ENCODE assay signal across 8 mouse cellular contexts in genomic region chr5:30815120-30815465, GRCm38 (mm10). TPM values are rescaled to one million over a fixed set of nuclear protein-coding genes. Genes with fewer than 3 reads are reported as not detected.
DNase-seq lines count a peak whose midpoint lies in the region; ATAC-seq lines count a peak whose summit lies in the region.

No protein-coding gene starts in this region.

- peak overlapping the region; percentile 78 for H3K27ac ChIP-seq in neural tube, embryonic 11.5 days (ENCODE audit: low read depth, low read length)
- H3K27ac ChIP-seq in limb, embryonic 11.5 days (replicated peaks; ENCODE audit: low read depth, low read length) = peak overlapping the region; percentile 68; the same call in 1 of the 2 replicates
- H3K27ac ChIP-seq in stomach, embryonic 16.5 days (ENCODE audit: low read length) = no peak overlapping the region

- peaks cover 8% of the 10 kb centered on the region for H3K4me1 ChIP-seq in neural tube, embryonic 11.5 days (ENCODE audit: control insufficient read depth, insufficient read depth, low read length)
- 0 out of 2 replicates have a peak, but pooled peaks cover 10% of the 10 kb centered on the region for H3K4me1 ChIP-seq in limb, embryonic 11.5 days (ENCODE audit: control insufficient read depth, insufficient read depth, low read length)
- peaks cover 14% of the 10 kb centered on the region for H3K4me1 ChIP-seq in stomach, embryonic 16.5 days (ENCODE audit: control insufficient read depth, insufficient read depth, low read length)

- peak overlapping the region; percentile 84 for H3K9ac ChIP-seq in neural tube, embryonic 11.5 days (ENCODE audit: low read length)
- H3K9ac ChIP-seq in limb, embryonic 11.5 days (ENCODE audit: low read length) = peak overlapping the region; percentile 85
- peak overlapping the region; percentile 86 for H3K9ac ChIP-seq in stomach, embryonic 16.5 days (ENCODE audit: low read length)

- DNase-seq in cerebellum, adult 9-10 months = peak; percentile 62
- DNase-seq in cerebellum, adult 18-20 months = no peak
- DNase-seq in neural tube, embryonic 11.5 days (ENCODE audit: low spot score) = no peak
- no peak for DNase-seq in neural tube, embryonic 10.5 days (ENCODE audit: extremely low spot score, low spot score)
- no peak for DNase-seq in limb, embryonic 11.5 days (ENCODE audit: low spot score)
- DNase-seq in layer of hippocampus, postnatal 14 days (ENCODE audit: low spot score in 2 of 2) = no peak

- H3K4me2 ChIP-seq in neural tube, embryonic 11.5 days (ENCODE audit: low read depth) = peak overlapping the region; percentile 75
- peak overlapping the region; percentile 88 for H3K4me2 ChIP-seq in limb, embryonic 11.5 days (ENCODE audit: low read depth, severe bottlenecking)
- peak overlapping the region; percentile 79 for H3K4me2 ChIP-seq in stomach, embryonic 16.5 days (ENCODE audit: low read depth, low read length)

- no peaks in the 10 kb centered on the region for H3K36me3 ChIP-seq in neural tube, embryonic 11.5 days (ENCODE audit: control insufficient read depth, insufficient read depth, low read length)
- no peaks in the 10 kb centered on the region for H3K36me3 ChIP-seq in limb, embryonic 11.5 days (ENCODE audit: control insufficient read depth, insufficient read depth, low read length)
- H3K36me3 ChIP-seq in stomach, embryonic 16.5 days (ENCODE audit: control insufficient read depth, insufficient read depth, low read length) = no peaks in the 10 kb centered on the region

- WGBS in neural tube, embryonic 11.5 days = 3% methylated on average over 7 of the region's 7 CpGs
- WGBS in limb, embryonic 11.5 days = 4% methylated on average over 7 of the region's 7 CpGs
- WGBS in stomach, embryonic 16.5 days = 4% methylated on average over 7 of the region's 7 CpGs

- ATAC-seq in neural tube, embryonic 11.5 days (ENCODE audit: insufficient read depth, low FRiP score, low TSS enrichment) = no peak
- ATAC-seq in limb, embryonic 11.5 days (ENCODE audit: insufficient number of reproducible peaks, low FRiP score, low TSS enrichment, low read depth) = no peak
- no peak for ATAC-seq in stomach, embryonic 16.5 days (ENCODE audit: insufficient read depth, low FRiP score)
- no peak for ATAC-seq in granulocyte monocyte progenitor cell, adult 5-6 weeks (replicated peaks; ENCODE audit: poor library complexity, severe bottlenecking)

- no peaks in the 10 kb centered on the region for H3K9me3 ChIP-seq in neural tube, embryonic 11.5 days (ENCODE audit: control insufficient read depth, low read length)
- no peaks in the 10 kb centered on the region for H3K9me3 ChIP-seq in limb, embryonic 11.5 days (ENCODE audit: control insufficient read depth, low read length)
- H3K9me3 ChIP-seq in stomach, embryonic 16.5 days (replicated peaks; ENCODE audit: control insufficient read depth, low read length) = no peaks in the 10 kb centered on the region

- H3K4me3 ChIP-seq in neural tube, embryonic 11.5 days (ENCODE audit: low read depth, low read length) = peak overlapping the region; percentile 89
- peak overlapping the region; percentile 85 for H3K4me3 ChIP-seq in limb, embryonic 11.5 days (ENCODE audit: low read depth, low read length)
- peak overlapping the region; percentile 82 for H3K4me3 ChIP-seq in stomach, embryonic 16.5 days (replicated peaks; ENCODE audit: low read length)

- no peaks in the 10 kb centered on the region for H3K27me3 ChIP-seq in neural tube, embryonic 11.5 days (ENCODE audit: control insufficient read depth, insufficient read depth, low read length)
- H3K27me3 ChIP-seq in limb, embryonic 11.5 days (ENCODE audit: control insufficient read depth, insufficient read depth, low read length) = no peaks in the 10 kb centered on the region
- no peaks in the 10 kb centered on the region for H3K27me3 ChIP-seq in stomach, embryonic 16.5 days (ENCODE audit: control insufficient read depth, insufficient read depth, low read length)

RNA-seq across cellular contexts. Expression of gene Mapre3, which starts 0.7 kb away (rescaled TPM):
- polyA plus RNA-seq in neural tube, embryonic 11.5 days (2014; fragmentation: Nextera tagmentation; extraction: Ambion mirVana) = 38.7 and 43.7 TPM in 2 replicates
- 16.8 and 18.0 TPM in 2 replicates for polyA plus RNA-seq in limb, embryonic 11.5 days (2014; fragmentation: Nextera tagmentation; extraction: Ambion mirVana)
- polyA plus RNA-seq in stomach, embryonic 16.5 days (2015; fragmentation: Nextera tagmentation; extraction: Ambion mirVana) = 15.1 and 20.0 TPM in 2 replicates
- 100 to 1,000 TPM; 205 to 211 TPM for total RNA-seq in layer of hippocampus, postnatal 14 days (2021)
- not detected in 2 replicates for total RNA-seq in granulocyte monocyte progenitor cell, adult 5-6 weeks (2014; fragmentation: Nextera tagmentation)
- not detected in 2 replicates for total RNA-seq in granulocyte monocyte progenitor cell, adult 5-6 weeks (2017)

RNA-seq across cellular contexts. Expression of gene Tmem214, which starts 52.7 kb away (rescaled TPM):
- 42.1 and 47.3 TPM in 2 replicates for polyA plus RNA-seq in neural tube, embryonic 11.5 days (2014; fragmentation: Nextera tagmentation; extraction: Ambion mirVana)
- polyA plus RNA-seq in limb, embryonic 11.5 days (2014; fragmentation: Nextera tagmentation; extraction: Ambion mirVana) = 49.3 and 50.9 TPM in 2 replicates
- polyA plus RNA-seq in stomach, embryonic 16.5 days (2015; fragmentation: Nextera tagmentation; extraction: Ambion mirVana) = 85.7 and 93.7 TPM in 2 replicates
- total RNA-seq in layer of hippocampus, postnatal 14 days (2021) = 10 to 100 TPM; 62.4 to 69.4 TPM
- total RNA-seq in granulocyte monocyte progenitor cell, adult 5-6 weeks (2014; fragmentation: Nextera tagmentation) = 40.7 and 48.5 TPM in 2 replicates
- 21.5 and 24.9 TPM in 2 replicates for total RNA-seq in granulocyte monocyte progenitor cell, adult 5-6 weeks (2017)
